Mouse (Mus musculus) spleen, adult 2 months (tissue): ENCODE measurements around the gene Timm8a1. TPM values are rescaled to one million over a fixed set of nuclear protein-coding genes. Genes with fewer than 3 reads are reported as not detected.
A peak's percentile ranks its signal among the peaks of the same experiment; 100 is the strongest.

Experiments
- DNase-seq, 2 experiments: peaks; one replicate each; pipeline versions ENCODE4 v3.0.0 to v3.0.0-alpha.2; 2012 to 2021; ENCODE audit warnings: low spot score in 2 of 2, low read depth in 1 of 2
- H3K27ac ChIP-seq: fragments of 200-500 bp; 2 replicates; pipeline ENCODE4 v1.5.1; 2012; ENCODE audit warnings: low read length, inconsistent platforms; ENCODE audit not compliant: insufficient read depth
- H3K27me3 ChIP-seq: fragments of 200-500 bp; 2 replicates; pipeline ENCODE4 v1.6.1; 2012; ENCODE audit warnings: mild to moderate bottlenecking, moderate library complexity, low read length, inconsistent platforms; ENCODE audit not compliant: control insufficient read depth, insufficient read depth
- H3K36me3 ChIP-seq: fragments of 200-500 bp; 2 replicates; pipeline ENCODE4 v1.6.1; 2012; ENCODE audit warnings: mild to moderate bottlenecking, low read length, inconsistent platforms; ENCODE audit not compliant: control insufficient read depth, insufficient read depth
- H3K4me1 ChIP-seq: fragments of 200-500 bp; 2 replicates; pipeline ENCODE4 v1.6.1; 2011; ENCODE audit warnings: inconsistent platforms; ENCODE audit not compliant: control insufficient read depth, insufficient read depth, insufficient read length
- H3K4me3 ChIP-seq: fragments of 200-500 bp; 2 replicates; pipeline ENCODE4 v1.5.1; 2011; ENCODE audit warnings: mild to moderate bottlenecking, inconsistent platforms; ENCODE audit not compliant: insufficient read depth, insufficient read length; ENCODE audit errors: extremely low read depth
- CTCF ChIP-seq: fragments of 200-500 bp; IDR thresholded peaks from 2 replicates; pipeline ENCODE4 v1.5.1; 2011; ENCODE audit warnings: mild to moderate bottlenecking, inconsistent platforms; ENCODE audit not compliant: insufficient read depth, insufficient read length, insufficient replicate concordance; ENCODE audit errors: extremely low read depth
- POLR2A ChIP-seq: fragments of 200-500 bp; IDR thresholded peaks from 2 replicates; pipeline ENCODE4 v1.6.1; 2011; ENCODE audit warnings: low read depth, low read length, inconsistent platforms
- WGBS: fragments of 180-500 bp; shearing (Covaris S2); methylation state at CpG from one replicate; pipeline ENCODE4 v1.1.7; 2018; 5-methylcytosine and 5-hydroxymethylcytosine counted together
- polyA plus RNA-seq: library from polyadenylated mRNA; depleted of rRNA; stranded (reverse); fragments of >200 nt; gene quantifications from 2 replicates; pipeline ENCODE4 v1.2.3, GENCODE M21; 2012; rRNA removed

The Timm8a1 gene
- polyA plus RNA-seq, result 0.60 and 0.62 TPM in 2 replicates

DNA sequence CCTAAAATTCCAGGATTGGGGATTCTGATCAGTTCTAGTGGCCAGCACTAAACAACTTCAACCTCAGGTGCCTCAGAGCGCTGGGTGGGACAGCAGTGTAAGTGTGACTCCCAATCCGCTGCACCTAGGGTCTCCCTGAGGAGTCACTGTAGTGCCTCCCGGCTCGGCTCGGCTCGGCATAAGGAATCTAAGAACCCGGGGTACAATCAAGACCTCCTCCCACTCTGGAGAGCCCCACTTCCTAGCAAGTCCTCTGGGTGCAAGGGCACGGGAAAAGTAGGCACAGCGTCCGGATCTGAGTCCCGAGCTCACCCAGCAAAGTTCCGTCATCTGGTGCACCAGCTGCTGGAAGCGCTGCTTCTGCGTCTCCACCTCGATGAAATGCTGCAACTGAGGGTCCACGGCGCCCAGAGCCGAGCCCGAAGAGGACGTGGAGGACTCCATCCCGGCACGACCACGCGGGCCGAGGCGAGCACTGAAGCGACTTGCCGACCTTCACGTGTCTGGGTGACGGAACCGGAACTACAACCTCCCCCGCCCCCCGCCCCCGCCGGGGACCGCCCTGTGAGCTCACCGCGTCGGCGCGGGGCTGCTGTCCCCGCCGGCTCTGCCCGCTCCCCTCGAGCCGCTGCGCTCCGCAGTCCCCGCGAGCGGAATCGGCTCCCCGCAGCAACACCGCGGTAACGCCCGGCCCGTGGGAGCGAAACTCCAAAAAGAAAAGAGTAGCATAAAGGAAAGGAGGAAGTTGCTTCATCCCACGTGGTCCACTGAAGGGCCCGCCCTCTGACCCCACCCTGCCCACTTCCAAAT lies at the start of gene Timm8a1:
Gene Timm8a1 (minus strand): TSS at position 721 of the 810 bp plus-strand sequence.
- WGBS, result 38% methylated on average over 34 of the region's 61 CpGs
- peaks cover 2% of the 10 kb centered on the region; the same call in 1 of the 2 replicates for H3K4me1 ChIP-seq
- peak within 1 kb of the TSS; percentile 97 for H3K27ac ChIP-seq
- TF ChIP-seq POLR2A, result no peak
- no peak for TF ChIP-seq CTCF
- no peaks in the 10 kb centered on the region for H3K36me3 ChIP-seq
- DNase-seq, result peak; percentile 32 to 49
- no peaks in the 10 kb centered on the region for H3K27me3 ChIP-seq
- peak within 1 kb of the TSS; percentile 98 for H3K4me3 ChIP-seq

DNA sequence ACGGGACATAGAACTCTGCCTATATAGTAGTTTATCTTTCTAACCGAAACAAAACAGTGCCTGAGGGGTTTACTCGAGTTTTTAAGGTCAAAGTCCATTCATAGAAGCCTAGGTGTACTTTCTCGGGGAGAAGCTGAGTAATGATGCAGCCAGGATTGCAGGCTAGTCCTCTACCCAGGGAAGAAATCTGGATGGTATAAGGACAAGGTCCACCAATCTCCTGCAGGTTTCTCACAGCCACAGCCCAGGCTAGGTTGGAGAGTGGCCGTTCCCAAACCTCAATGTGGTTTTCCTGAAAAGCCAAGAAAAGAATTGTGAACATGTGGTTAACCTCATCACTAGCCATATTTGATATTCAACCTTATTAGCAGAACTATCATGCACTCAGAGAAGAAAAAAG lies 48.2 kb upstream of the Timm8a1 start:
- TF ChIP-seq CTCF (no peak), POLR2A (no peak)
- Histone ChIP-seq H3K27ac (no peak overlapping the region), H3K36me3 (peaks cover 3% of the 10 kb centered on the region; the same call in 1 of the 2 replicates), H3K27me3 (no peaks in the 10 kb centered on the region), H3K4me1 (no peaks in the 10 kb centered on the region), H3K4me3 (no peak overlapping the region)
- DNase-seq, result no peak
- WGBS, result 42% methylated on average over 5 of the region's 5 CpGs

DNA sequence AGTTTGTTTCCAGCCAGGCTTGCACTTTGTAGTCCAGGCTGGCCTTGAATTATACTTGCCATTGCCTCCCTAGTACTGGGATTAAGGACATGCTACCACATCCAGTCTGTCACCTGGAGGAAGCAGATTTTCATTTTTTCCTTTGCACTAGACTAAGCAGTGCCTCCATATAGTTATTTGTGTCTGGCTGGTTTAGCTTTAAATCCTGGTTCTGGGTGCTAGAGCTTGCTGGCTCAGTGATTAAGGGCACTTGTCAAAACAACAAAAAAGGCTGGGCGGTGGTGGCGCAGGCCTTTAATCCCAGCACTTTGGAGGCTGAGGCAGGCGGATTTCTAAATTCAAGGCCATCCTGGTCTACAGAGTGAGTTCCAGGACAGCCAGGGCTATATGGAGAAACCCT lies 47.3 kb upstream of the Timm8a1 start:
- 92% methylated on average over 3 of the region's 3 CpGs for WGBS
- Histone ChIP-seq H3K27me3 (no peaks in the 10 kb centered on the region), H3K27ac (no peak overlapping the region), H3K36me3 (peaks cover 3% of the 10 kb centered on the region; the same call in 1 of the 2 replicates), H3K4me1 (no peaks in the 10 kb centered on the region), H3K4me3 (no peak overlapping the region)
- DNase-seq, result no peak
- TF ChIP-seq POLR2A, result no peak
- TF ChIP-seq CTCF, result no peak

DNA sequence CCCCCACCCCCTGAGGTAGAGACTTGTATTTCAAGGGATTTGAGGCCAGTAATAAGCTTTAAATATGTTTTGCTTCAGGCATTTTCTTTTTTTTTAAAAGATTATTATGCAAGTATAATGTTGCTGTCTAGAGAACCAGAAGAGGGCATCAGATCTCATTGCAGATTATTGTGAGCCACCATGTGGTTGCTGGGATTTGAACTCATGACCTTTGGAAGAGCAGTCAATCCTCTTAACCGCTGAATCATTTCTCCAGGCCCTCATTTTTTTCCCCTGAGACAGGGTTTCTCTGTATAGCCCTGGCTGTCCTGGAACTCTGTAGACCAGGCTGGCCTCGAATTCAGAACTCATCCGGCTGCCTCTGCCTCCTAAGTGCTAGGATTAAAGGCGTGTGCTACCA lies 46.6 kb upstream of the Timm8a1 start:
- Histone ChIP-seq H3K36me3 (peaks cover 3% of the 10 kb centered on the region; the same call in 1 of the 2 replicates), H3K27me3 (no peaks in the 10 kb centered on the region), H3K4me3 (no peak overlapping the region), H3K4me1 (no peaks in the 10 kb centered on the region), H3K27ac (no peak overlapping the region)
- no peak for DNase-seq
- 84% methylated on average over 4 of the region's 4 CpGs for WGBS
- TF ChIP-seq CTCF (no peak), POLR2A (no peak)

DNA sequence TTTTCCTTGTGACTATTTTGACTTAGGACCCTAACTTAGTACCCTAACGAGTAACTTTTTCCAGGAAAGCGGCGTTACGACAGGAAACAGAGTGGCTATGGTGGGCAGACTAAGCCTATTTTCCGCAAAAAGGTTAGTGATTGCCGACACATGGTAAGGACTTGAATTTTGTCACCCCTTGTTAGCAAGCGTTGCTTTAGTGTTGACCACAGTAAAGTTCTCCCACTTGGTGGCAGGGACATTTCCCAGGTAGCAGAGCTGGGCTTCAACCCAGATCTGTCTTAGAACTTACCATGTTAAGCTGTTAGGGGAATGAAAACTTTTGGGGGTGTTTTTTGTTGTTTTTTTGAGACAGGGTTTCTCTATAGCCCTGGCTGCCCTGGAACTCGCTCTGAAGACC lies 44.8 kb upstream of the Timm8a1 start:
- no peaks in the 10 kb centered on the region for H3K27me3 ChIP-seq
- no peak for TF ChIP-seq CTCF
- TF ChIP-seq POLR2A, result no peak
- peaks cover 3% of the 10 kb centered on the region; the same call in 1 of the 2 replicates for H3K36me3 ChIP-seq
- H3K4me3 ChIP-seq, result no peak overlapping the region
- WGBS, result 46% methylated on average over 8 of the region's 8 CpGs
- DNase-seq, result no peak
- H3K27ac ChIP-seq, result no peak overlapping the region
- H3K4me1 ChIP-seq, result no peaks in the 10 kb centered on the region; the same call in 1 of the 2 replicates

DNA sequence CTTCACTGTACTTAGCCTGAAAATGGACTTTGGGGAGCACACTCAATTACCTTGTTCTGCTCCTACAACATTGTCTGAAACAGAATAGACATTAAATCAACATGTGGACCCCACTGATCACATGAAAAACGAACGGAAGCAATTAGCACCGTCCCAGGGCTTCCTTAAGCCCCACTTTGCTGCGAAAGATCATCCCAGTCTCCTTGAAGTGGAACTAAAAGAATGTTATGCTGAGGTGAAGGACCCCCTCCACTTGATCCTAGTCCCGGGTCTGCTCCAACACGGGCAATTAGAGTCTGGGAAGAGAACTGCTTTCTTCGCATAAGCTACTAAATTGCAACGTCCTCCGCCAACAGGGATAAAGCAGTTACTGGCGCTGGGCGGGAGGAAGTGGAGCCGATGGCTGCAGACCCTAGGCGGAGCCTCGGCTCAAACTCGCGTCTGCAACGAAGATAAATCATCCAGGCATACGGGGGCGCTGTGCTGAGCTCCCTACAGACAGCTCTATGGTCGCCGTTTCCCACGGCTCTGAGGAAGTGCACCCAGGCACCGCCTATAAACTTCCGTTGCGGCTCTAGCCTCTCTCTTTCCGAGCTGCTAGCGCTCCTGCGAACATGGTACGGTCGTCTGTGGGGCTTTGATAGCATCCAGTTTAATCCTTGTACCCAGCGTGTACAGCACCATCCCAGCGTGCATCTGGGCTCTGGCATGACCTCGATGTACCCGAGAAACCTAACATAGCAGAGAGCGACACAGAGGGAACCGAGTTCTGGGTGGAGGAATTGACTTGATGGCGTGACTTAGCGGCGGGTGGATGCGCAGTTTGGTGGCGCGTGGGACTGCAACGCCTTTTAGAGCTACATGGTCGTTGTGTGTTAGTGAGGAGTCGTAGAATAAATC lies 43.7 kb upstream of the Timm8a1 start, which contains the start of gene Rpl36a:
Gene Rpl36a (plus strand): TSS at position 552 of the 900 bp plus-strand sequence.
- H3K27ac ChIP-seq, result peak within 1 kb of the TSS; percentile 72
- TF ChIP-seq POLR2A (peak; percentile 91), CTCF (peak; percentile 58; the same call in 1 of the 2 replicates)
- no peaks in the 10 kb centered on the region; the same call in 1 of the 2 replicates for H3K4me1 ChIP-seq
- peaks cover 3% of the 10 kb centered on the region; the same call in 1 of the 2 replicates for H3K36me3 ChIP-seq
- no peaks in the 10 kb centered on the region for H3K27me3 ChIP-seq
- peak; percentile 81 to 86 for DNase-seq
- peak within 1 kb of the TSS; percentile 66 for H3K4me3 ChIP-seq
- WGBS, result 27% methylated on average over 45 of the region's 45 CpGs
